Mouse (Mus musculus) megakaryocyte, embryonic 14.5 days (primary cell): ENCODE measurements around the gene Ptprg.

Source experiments
- FLI1 ChIP-seq: IDR thresholded peaks from 2 replicates; pipeline ENCODE4 v1.6.1; 2012; ENCODE audit warnings: low read length, inconsistent platforms, mixed read lengths
- GATA1 ChIP-seq: IDR thresholded peaks from 3 replicates; pipeline ENCODE4 v1.6.1; 2012; ENCODE audit warnings: mixed read lengths, low read length, inconsistent platforms, borderline replicate concordance

GRCm38 (mm10) chr14:11818721-11819120 lies 265.4 kb downstream of the Ptprg start:
- no peak for TF ChIP-seq GATA1
- no peak for TF ChIP-seq FLI1
